Mouse (Mus musculus): ENCODE data around the gene Armc12.
"Not testable (repeated sequence)": the region's sequence is repeated elsewhere in the genome, so short reads cannot be mapped to it uniquely, and the experiment has no call there.

Gene Armc12

DNA sequence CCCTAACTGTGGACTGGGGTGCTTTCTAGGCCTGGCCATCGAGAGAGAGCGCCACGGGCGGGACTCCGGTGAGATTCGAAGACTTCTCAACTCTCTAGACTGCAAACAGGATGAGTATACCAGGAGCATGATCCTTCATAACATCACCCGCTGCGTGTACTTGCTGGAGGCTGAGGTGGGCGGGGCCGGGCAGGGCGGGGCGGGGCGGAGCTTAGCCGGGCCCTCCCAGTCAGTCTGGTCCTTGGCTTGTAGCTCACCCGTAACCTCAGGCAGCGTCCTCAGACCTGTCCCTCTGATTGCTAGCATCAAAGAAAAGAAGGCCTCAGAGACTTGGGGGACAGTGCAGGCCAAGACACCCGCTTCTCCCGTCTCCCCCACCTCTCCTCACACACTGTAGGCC is 1.3 kb downstream of the Armc12 start:
- DNase-seq (ENCODE audit: low spot score in 2 of 2): no peak

DNA sequence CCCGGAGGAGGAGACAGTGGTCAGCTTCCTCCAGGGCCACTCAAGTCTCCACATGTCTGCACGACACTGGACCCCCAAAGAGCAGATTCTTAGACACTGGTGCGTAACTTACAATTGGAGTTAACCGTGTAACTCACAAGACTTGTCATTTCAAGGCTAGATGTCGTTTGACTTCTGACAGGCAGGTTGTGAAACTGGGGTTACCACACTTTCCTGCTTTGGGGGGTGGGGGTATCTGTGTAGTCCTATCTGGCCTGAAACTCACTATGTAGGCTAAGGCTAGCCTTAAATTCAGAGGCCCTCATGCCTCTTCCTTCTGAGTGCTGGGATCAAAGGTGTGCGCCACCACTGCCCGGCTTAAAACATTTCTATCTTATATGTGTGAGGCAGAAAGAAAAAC is 2.0 kb downstream of the Armc12 start:
- no peak for DNase-seq (ENCODE audit: low spot score in 2 of 2)

GRCm38 (mm10) chr17:28533327-28533726 is 2.7 kb downstream of the Armc12 start:
- no peak for DNase-seq (ENCODE audit: low spot score in 2 of 2)

DNA sequence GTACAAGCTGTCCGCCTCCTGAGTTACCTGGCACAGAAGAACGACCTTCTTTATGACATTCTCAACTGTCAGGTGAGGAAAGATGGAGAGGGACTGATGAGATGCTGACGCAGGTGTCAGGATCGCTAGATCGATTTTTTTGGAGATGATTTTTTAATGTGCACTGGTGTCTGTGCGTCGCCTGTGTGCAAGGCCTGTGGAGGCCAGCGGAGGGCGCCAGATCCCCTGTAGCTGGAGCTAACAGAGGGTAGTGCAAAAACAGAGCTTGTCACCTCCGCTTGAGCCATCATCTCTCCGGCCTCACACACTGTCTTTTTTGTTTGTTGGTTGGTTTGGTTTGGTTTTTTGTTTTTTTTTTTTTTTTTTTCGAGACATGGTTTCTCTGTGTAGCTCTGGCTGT is 7.3 kb downstream of the Armc12 start:
- DNase-seq (ENCODE audit: low spot score in 2 of 2): no peak

GRCm38 (mm10) chr17:28546925-28547324 is 16.3 kb downstream of the Armc12 start:
- DNase-seq (ENCODE audit: low spot score in 2 of 2): no peak

DNA sequence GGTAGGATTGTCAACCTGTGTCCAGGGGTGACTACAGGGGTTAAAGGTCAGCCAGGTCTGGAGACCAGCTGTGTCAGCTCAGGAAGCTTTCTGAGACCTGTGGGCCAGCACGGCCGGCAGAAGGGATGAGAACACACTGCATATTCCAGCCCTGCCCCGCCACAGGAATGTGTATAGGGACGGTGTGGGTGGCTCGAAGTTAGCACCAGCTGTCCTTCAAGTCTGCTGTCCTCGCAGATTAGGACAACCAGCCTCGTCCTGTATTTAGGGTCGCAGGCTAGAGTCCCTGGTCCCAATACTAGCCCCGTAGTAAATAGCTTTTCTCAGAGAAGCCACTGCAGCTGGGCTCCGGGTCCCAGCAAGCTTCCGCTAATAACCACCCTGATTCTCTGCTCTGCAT is 17.9 kb downstream of the Armc12 start:
- DNase-seq (ENCODE audit: low spot score in 2 of 2): no peak

GRCm38 (mm10) chr17:28549111-28549510 is 18.5 kb downstream of the Armc12 start, which contains the start of gene Clpsl2:
Gene Clpsl2 (plus strand): TSS chr17:28549411.
- DNase-seq (ENCODE audit: low spot score in 2 of 2): no peak

DNA sequence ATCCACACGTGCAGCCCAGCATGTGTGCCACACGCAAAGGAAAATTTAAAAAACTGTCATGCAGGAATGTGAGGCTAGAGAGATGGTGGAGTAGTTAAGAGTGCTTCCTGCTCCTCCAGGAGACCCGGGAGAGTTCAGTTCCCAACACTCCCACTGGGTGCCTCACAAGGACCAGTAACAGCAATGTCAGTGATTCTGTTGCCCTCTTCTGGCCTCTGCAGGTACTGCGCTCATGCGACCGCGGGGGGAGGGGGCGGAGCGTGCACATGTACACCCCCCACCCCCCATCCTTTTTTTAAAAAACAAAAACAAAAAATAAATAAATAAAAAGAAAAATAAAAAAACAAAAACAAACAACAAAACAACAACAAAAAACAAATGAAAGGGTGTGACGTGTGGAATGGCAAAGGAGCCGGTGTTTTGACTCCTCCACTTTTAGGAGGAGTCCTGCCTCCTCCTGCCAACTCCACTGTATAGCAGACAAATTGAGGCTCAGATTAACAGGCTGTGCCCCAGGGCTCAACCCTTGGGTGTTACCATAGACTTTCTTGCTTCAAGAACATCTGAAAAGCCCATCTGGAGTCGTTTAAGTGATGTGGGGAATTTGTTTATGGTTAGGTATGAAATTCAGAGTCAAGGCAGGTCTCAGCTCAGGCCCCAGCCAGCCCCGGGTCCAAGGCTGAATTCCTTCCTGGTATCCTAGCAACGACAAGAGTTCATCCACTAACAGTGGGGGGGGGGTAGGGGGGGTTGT is 22.6 kb downstream of the Armc12 start:
- DNase-seq (ENCODE audit: low spot score in 2 of 2): peak; percentile 31 to 65

- not testable (repeated sequence) for DNase-seq (ENCODE audit: low spot score in 2 of 2)
Observed at GRCm38 (mm10) chr17:28554021-28554420, 23.4 kb downstream of the Armc12 start.

GRCm38 (mm10) chr17:28556635-28557396 is 26.2 kb downstream of the Armc12 start:
- no peak for DNase-seq (ENCODE audit: low spot score in 2 of 2)

DNA sequence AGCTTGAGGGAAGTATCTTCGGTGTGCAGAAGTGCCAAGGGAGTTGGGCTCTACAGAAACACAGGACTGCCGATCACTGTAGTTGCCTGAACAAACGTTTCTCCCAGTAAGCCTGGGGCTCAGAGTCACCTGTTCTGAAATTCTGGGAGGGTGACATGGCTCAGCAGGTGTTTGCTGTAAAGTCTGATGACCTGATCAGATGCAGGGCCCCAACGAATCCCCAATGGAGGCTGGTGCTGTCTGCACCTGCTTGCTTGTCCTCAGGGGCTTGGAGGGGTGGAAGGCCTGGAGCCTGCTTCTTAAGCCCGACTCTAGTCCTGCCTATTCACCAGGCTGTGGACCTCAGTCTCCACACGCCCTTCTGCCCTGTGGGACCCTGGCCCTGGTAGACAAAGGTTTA is 27.2 kb downstream of the Armc12 start:
- no peak for DNase-seq (ENCODE audit: low spot score in 2 of 2)

DNA sequence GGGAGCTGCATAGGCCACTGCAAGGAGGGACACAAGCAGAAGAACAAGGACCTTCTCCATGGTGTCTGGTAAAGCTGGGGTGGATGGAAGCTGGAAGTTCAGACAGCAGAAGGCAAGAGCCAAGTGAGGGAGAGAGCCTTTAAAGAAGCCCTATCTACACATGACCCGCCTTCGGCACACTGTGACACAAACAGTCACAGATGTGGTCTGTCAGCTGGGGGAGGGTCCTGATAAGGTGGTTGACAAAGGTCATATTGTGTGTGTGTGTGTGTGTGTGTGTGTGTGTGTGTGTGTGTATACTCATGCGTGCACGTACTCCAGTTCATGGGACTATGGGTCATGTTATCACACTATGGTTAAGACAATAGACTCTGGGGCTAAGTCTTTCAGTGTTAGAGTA is 30.0 kb downstream of the Armc12 start, which contains the start of gene Clps:
TSS of gene Clps (minus strand) at position 169 of the 400 bp plus-strand sequence.
- no peak for DNase-seq (ENCODE audit: low spot score in 2 of 2)

- DNase-seq (ENCODE audit: low spot score in 2 of 2): no peak
Observed at GRCm38 (mm10) chr17:28561613-28562012, 31.0 kb downstream of the Armc12 start.

DNA sequence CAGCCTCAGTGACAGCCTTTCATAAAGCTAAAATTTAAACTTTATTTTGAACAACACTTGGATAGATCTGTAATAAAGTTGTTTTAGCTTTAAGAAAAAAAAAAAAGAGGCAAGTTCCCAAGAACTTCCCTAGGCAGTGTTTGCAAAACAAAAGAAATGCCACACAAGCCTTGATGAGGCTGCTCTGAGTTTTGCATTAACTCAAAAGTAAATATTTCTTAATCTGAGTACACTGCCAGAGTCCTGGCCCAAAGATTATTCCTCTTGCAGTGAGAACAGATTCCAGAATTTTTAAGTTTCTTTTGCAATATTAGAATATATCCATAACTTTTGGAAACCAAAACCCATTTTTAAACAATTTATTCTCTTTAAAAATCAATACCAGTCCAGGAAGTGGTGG is 34.6 kb downstream of the Armc12 start:
- no peak for DNase-seq (ENCODE audit: low spot score in 2 of 2)

GRCm38 (mm10) chr17:28567541-28567940 is 36.9 kb downstream of the Armc12 start:
- no peak for DNase-seq (ENCODE audit: low spot score in 2 of 2)

DNA sequence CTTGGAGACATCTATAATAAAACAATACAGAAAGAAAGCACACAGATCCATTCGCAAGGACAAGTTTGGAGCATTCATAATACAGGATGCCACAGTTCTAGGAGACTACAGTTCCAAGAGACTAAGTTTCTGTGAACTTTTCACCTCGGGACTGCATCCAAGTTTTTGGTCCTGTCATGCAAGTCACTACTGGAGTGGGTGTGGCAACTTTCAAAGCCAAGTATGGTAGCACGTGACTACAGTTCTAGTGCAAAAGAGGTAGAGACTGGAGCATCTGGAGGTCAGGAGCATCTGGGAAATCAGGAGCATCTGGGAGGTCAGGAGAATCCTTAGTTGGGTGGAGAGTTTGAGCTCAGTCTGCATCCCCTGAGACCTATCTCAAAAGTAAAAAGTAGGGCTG is 41.3 kb downstream of the Armc12 start:
- no peak for DNase-seq (ENCODE audit: low spot score in 2 of 2)

DNA sequence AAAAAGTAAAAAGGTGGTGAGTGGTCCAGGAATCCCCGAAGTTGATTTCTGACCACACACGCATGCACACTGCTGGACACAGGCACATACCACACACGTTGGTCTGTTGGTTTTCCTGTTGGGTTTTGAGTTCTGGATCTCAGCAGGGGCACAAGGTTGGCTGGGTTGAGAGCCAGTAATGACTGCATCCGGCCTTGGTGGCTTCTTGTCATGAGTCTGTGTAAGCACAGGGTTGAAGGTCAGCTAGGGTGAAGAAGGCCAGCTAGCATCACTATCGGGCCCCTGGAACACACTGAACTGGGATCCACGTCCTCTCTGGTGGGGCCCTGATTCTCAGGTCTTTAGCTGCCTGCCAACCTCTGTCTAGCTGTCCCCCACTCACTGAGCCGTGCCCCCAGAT is 41.9 kb downstream of the Armc12 start:
- DNase-seq (ENCODE audit: low spot score in 2 of 2): no peak

GRCm38 (mm10) chr17:28572941-28573340 is 42.3 kb downstream of the Armc12 start:
- no peak for DNase-seq (ENCODE audit: low spot score in 2 of 2)

DNA sequence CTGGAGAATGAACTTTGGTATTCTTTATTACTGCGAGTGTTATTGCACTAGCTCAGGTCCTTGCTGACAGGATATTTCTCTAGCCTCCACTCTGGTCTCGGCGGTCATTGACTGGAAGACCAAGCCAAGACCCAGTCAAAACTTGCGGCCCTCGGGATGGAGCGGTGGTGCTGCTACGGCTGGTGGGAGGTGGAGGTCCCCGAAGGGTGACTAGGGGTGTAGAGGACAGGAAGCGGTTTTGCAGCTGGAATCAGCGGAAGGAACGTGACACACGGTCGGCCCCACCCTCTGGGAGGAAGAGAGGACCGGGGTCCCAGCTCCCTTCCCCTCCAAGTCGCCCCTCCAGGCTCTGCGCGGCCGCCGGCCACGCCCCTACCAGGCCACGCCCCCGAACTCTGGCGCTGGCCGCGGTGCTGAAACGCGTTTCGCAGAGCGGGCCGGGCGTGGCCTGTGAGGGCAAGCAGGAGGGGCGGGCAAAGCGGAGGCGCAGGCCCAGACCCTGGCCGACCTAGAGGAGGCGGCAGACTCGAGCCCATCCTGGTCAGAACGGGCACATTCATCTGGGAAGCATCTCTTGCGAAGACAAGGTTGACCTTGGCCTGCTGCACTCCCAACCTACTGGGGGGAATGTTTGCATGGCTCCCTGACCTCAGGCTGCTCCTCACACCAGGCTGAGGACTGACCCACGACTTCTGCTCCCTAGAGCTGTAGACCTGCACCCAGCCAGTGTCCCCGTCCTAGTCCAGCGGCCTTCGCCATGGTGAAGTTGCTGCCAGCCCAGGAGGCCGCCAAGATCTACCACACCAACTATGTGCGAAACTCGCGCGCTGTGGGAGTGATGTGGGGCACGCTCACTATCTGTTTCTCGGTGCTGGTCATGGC is 44.9 kb downstream of the Armc12 start, which contains the start of gene Lhfpl5:
TSS of gene Lhfpl5 (plus strand) at position 398 of the 882 bp plus-strand sequence.
- DNase-seq (ENCODE audit: low spot score in 2 of 2): no peak

GRCm38 (mm10) chr17:28580396-28580795 is 49.8 kb downstream of the Armc12 start:
- peak; percentile 44 to 49 for DNase-seq (ENCODE audit: low spot score in 2 of 2)

DNA sequence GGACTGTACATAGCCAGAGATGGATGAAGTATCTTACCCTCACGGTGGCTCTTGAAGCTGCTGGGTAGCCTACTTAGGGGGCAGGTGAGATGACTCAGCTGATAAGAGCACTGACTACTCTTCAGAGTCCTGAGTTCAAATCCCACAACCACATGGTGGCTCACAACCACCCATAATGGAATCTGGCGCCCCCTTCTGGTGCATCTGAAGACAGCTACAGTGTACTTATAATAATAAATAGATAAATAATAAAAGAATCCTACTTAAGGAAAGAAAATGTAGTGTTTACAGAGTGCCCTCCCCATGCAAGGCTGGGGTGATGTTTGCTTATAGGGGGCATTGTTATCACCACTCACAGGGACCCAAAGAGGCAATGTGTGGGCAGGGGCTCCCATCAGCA is 50.5 kb downstream of the Armc12 start:
- DNase-seq (ENCODE audit: low spot score in 2 of 2): no peak

- no peak for DNase-seq (ENCODE audit: low spot score in 2 of 2)
Observed at GRCm38 (mm10) chr17:28586509-28586908, 55.9 kb downstream of the Armc12 start.
